Mouse (Mus musculus): Measurements from ENCODE around the gene S100a16. TPM values are rescaled to one million over a fixed set of nuclear protein-coding genes. Genes with fewer than 3 reads are reported as not detected.

S100a16 gene
- polyA plus RNA-seq (2012; rRNA removed) = 124 and 140 TPM in 2 replicates

GRCm38 (mm10) chr3:90537141-90537904 lies at the start of gene S100a16:
Gene S100a16 (plus strand): TSS chr3:90537254.
- TF ChIP-seq POLR2A (IDR thresholded peaks at IDR 0.05; ENCODE audit: low read depth, low read length) = peak; percentile 79
- TF ChIP-seq CTCF (conservative IDR thresholded peaks at IDR 0.05; ENCODE audit: insufficient read depth, insufficient read length, low read depth, low read length) = no peak
- H3K36me3 ChIP-seq (ENCODE audit: control insufficient read depth, insufficient read depth, low read length) = no peaks in the 10 kb centered on the region
- no peaks in the 10 kb centered on the region for H3K27me3 ChIP-seq (replicated peaks; ENCODE audit: control insufficient read depth, insufficient read depth, low read length)
- peaks cover 8% of the 10 kb centered on the region for H3K4me1 ChIP-seq (ENCODE audit: control insufficient read depth, insufficient read depth, low read length)
- 18% methylated on average over 10 of the region's 10 CpGs for WGBS
- peak; percentile 93 for DNase-seq
- peak within 1 kb of the TSS; percentile 73 for H3K4me3 ChIP-seq (ENCODE audit: insufficient read depth, low read depth, low read length)
- peak within 1 kb of the TSS; percentile 96 for H3K27ac ChIP-seq (ENCODE audit: insufficient read depth, low read depth, low read length)

- peaks cover 5% of the 10 kb centered on the region for H3K36me3 ChIP-seq (ENCODE audit: control insufficient read depth, insufficient read depth, low read length)
- DNase-seq = no peak
- WGBS = 90% methylated on average over 6 of the region's 6 CpGs
- no peaks in the 10 kb centered on the region for H3K27me3 ChIP-seq (replicated peaks; ENCODE audit: control insufficient read depth, insufficient read depth, low read length)
- H3K27ac ChIP-seq (ENCODE audit: insufficient read depth, low read depth, low read length) = no peak overlapping the region
- no peak for TF ChIP-seq POLR2A (IDR thresholded peaks at IDR 0.05; ENCODE audit: low read depth, low read length)
- TF ChIP-seq CTCF (conservative IDR thresholded peaks at IDR 0.05; ENCODE audit: insufficient read depth, insufficient read length, low read depth, low read length) = no peak
- peaks cover 12% of the 10 kb centered on the region; the same call in 1 of the 2 replicates for H3K4me1 ChIP-seq (ENCODE audit: control insufficient read depth, insufficient read depth, low read length)
- H3K4me3 ChIP-seq (ENCODE audit: insufficient read depth, low read depth, low read length) = no peak overlapping the region
Measured at GRCm38 (mm10) chr3:90488576-90488975, 48.5 kb upstream of the S100a16 start.

- Histone ChIP-seq H3K27me3 (replicated peaks; ENCODE audit: control insufficient read depth, insufficient read depth, low read length) (no peaks in the 10 kb centered on the region), H3K4me3 (ENCODE audit: insufficient read depth, low read depth, low read length) (peak within 1 kb of the TSS; percentile 74), H3K36me3 (ENCODE audit: control insufficient read depth, insufficient read depth, low read length) (peaks cover 5% of the 10 kb centered on the region), H3K27ac (ENCODE audit: insufficient read depth, low read depth, low read length) (peak within 1 kb of the TSS; percentile 83), H3K4me1 (ENCODE audit: control insufficient read depth, insufficient read depth, low read length) (peaks cover 12% of the 10 kb centered on the region; the same call in 1 of the 2 replicates)
- WGBS = under 1% methylated on average over 37 of the region's 37 CpGs
- peak; percentile 98 for DNase-seq
- peak; percentile 78 for TF ChIP-seq CTCF (conservative IDR thresholded peaks at IDR 0.05; ENCODE audit: insufficient read depth, insufficient read length, low read depth, low read length)
- TF ChIP-seq POLR2A (IDR thresholded peaks at IDR 0.05; ENCODE audit: low read depth, low read length) = no peak
Measured at GRCm38 (mm10) chr3:90490696-90491256, 46.3 kb upstream of the S100a16 start, which contains the start of gene Snapin. Gene Snapin (minus strand): TSS chr3:90491033.

DNA sequence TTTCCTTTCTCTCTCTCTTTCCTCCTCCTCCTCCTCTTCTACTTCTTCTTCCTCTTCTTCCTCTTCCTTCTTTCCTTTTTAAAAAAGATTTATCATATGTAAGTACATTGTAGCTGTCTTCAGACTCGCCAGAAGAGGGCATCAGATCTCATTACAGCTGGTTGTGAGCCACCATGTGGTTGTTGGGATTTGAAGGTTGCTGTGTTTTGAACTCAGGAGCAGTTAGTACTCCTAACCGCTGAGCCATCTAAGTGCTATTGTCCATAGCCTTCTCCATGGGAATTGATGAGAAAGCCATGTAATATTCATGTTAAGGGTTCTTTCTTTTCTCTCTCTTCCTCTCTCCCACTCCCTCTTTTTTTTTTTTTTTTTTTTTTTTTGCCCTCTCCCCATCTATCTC lies 45.7 kb upstream of the S100a16 start:
- Histone ChIP-seq H3K4me1 (ENCODE audit: control insufficient read depth, insufficient read depth, low read length) (peaks cover 12% of the 10 kb centered on the region; the same call in 1 of the 2 replicates), H3K4me3 (ENCODE audit: insufficient read depth, low read depth, low read length) (no peak overlapping the region), H3K27ac (ENCODE audit: insufficient read depth, low read depth, low read length) (no peak overlapping the region), H3K27me3 (replicated peaks; ENCODE audit: control insufficient read depth, insufficient read depth, low read length) (no peaks in the 10 kb centered on the region), H3K36me3 (ENCODE audit: control insufficient read depth, insufficient read depth, low read length) (peaks cover 5% of the 10 kb centered on the region)
- TF ChIP-seq CTCF (conservative IDR thresholded peaks at IDR 0.05; ENCODE audit: insufficient read depth, insufficient read length, low read depth, low read length) = 0 out of 2 replicates have a peak, but pooled peaks have one; percentile 16
- TF ChIP-seq POLR2A (IDR thresholded peaks at IDR 0.05; ENCODE audit: low read depth, low read length) = no peak
- peak; percentile 63 for DNase-seq
- WGBS = 32% methylated on average over 2 of the region's 2 CpGs

- no peak for DNase-seq
Measured at GRCm38 (mm10) chr3:90493831-90494540, 43.1 kb upstream of the S100a16 start.

DNA sequence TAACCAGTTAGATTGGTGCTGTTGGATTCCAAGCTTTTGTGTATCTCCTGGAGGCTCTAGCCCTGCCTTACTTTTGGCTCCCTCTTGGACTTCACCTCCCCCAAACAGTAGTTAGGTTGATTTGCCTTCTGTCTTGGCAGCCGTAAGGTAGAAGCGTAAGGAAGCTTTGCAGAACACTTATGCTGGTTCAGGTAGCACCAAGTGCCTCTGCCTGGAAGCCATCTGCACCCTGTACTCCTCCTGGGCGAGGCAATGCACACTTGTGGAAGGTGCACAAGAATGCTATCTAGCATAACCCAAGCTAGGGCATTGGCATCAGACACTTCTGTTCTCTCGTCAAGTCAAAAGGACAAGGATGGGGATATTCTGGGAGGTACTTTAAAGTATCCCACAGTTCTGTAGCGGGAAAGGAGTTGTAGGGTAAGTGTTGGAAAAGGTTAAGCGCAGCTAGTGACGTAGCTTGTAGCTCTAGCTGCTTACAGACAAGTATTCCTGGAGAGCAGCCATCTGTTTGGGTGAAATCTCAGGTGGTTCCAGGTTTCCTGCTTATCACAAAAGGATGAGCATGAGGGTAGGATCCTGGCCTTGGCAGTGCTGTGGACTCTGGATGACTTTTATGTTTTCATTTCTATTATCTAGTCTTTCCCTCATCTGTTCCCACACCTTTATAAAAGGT lies 41.1 kb upstream of the S100a16 start:
- no peak overlapping the region for H3K4me3 ChIP-seq (ENCODE audit: insufficient read depth, low read depth, low read length)
- no peak overlapping the region for H3K27ac ChIP-seq (ENCODE audit: insufficient read depth, low read depth, low read length)
- WGBS = 88% methylated on average over 7 of the region's 7 CpGs
- no peak for DNase-seq
- no peaks in the 10 kb centered on the region for H3K4me1 ChIP-seq (ENCODE audit: control insufficient read depth, insufficient read depth, low read length)
- peaks cover 7% of the 10 kb centered on the region for H3K36me3 ChIP-seq (ENCODE audit: control insufficient read depth, insufficient read depth, low read length)
- TF ChIP-seq CTCF (conservative IDR thresholded peaks at IDR 0.05; ENCODE audit: insufficient read depth, insufficient read length, low read depth, low read length) = no peak
- no peak for TF ChIP-seq POLR2A (IDR thresholded peaks at IDR 0.05; ENCODE audit: low read depth, low read length)
- H3K27me3 ChIP-seq (replicated peaks; ENCODE audit: control insufficient read depth, insufficient read depth, low read length) = no peaks in the 10 kb centered on the region

More at GRCm38 (mm10) chr3:90493831-90494540, 43.1 kb upstream of the S100a16 start:
- Histone ChIP-seq H3K36me3 (ENCODE audit: control insufficient read depth, insufficient read depth, low read length) (peaks cover 3% of the 10 kb centered on the region), H3K4me1 (ENCODE audit: control insufficient read depth, insufficient read depth, low read length) (peaks cover 7% of the 10 kb centered on the region; the same call in 1 of the 2 replicates), H3K4me3 (ENCODE audit: insufficient read depth, low read depth, low read length) (no peak overlapping the region), H3K27ac (ENCODE audit: insufficient read depth, low read depth, low read length) (no peak overlapping the region), H3K27me3 (replicated peaks; ENCODE audit: control insufficient read depth, insufficient read depth, low read length) (no peaks in the 10 kb centered on the region)
- no peak for TF ChIP-seq POLR2A (IDR thresholded peaks at IDR 0.05; ENCODE audit: low read depth, low read length)
- no peak for TF ChIP-seq CTCF (conservative IDR thresholded peaks at IDR 0.05; ENCODE audit: insufficient read depth, insufficient read length, low read depth, low read length)
- 60% methylated on average over 4 of the region's 4 CpGs for WGBS

All from kidney, adult 2 months (tissue).